Mouse (Mus musculus): ENCODE measurements around the gene Dab2ip.

The Dab2ip gene

GRCm38 (mm10) chr2:35750533-35751141 lies 192.6 kb downstream of the Dab2ip start:
- no peak for DNase-seq (ENCODE audit: low spot score)

GRCm38 (mm10) chr2:35751781-35752505 lies 193.9 kb downstream of the Dab2ip start:
- no peak for DNase-seq (ENCODE audit: low spot score)

- no peak for DNase-seq (ENCODE audit: low spot score)
Observed at GRCm38 (mm10) chr2:35756467-35756866, 198.4 kb downstream of the Dab2ip start.

GRCm38 (mm10) chr2:35760352-35760751 lies 202.3 kb downstream of the Dab2ip start:
- no peak for DNase-seq (ENCODE audit: low spot score)

GRCm38 (mm10) chr2:35760867-35761266 lies 202.8 kb downstream of the Dab2ip start:
- DNase-seq (ENCODE audit: low spot score) = no peak

- DNase-seq (ENCODE audit: low spot score) = no peak
Observed at GRCm38 (mm10) chr2:35761458-35761857, 203.4 kb downstream of the Dab2ip start.

- DNase-seq (ENCODE audit: low spot score) = no peak
Observed at GRCm38 (mm10) chr2:35763818-35764217, 205.8 kb downstream of the Dab2ip start.

GRCm38 (mm10) chr2:35764328-35764727 lies 206.3 kb downstream of the Dab2ip start:
- no peak for DNase-seq (ENCODE audit: low spot score)

- no peak for DNase-seq (ENCODE audit: low spot score)
Observed at GRCm38 (mm10) chr2:35767834-35768537, 209.9 kb downstream of the Dab2ip start.

GRCm38 (mm10) chr2:35768538-35769238 lies 210.6 kb downstream of the Dab2ip start:
- DNase-seq (ENCODE audit: low spot score) = no peak

- no peak for DNase-seq (ENCODE audit: low spot score)
Observed at GRCm38 (mm10) chr2:35769398-35769797, 211.3 kb downstream of the Dab2ip start.

GRCm38 (mm10) chr2:35770541-35770940 lies 212.5 kb downstream of the Dab2ip start:
- DNase-seq (ENCODE audit: low spot score) = no peak

GRCm38 (mm10) chr2:35775651-35776055 lies 217.6 kb downstream of the Dab2ip start:
- no peak for DNase-seq (ENCODE audit: low spot score)

GRCm38 (mm10) chr2:35776935-35777334 lies 218.9 kb downstream of the Dab2ip start:
- DNase-seq (ENCODE audit: low spot score) = no peak

GRCm38 (mm10) chr2:35779266-35779665 lies 221.2 kb downstream of the Dab2ip start:
- no peak for DNase-seq (ENCODE audit: low spot score)
